Mouse (Mus musculus) heart, postnatal 10 days (tissue): Measurements from ENCODE around the gene Nono. TPM values are rescaled to one million over a fixed set of nuclear protein-coding genes. Genes with fewer than 3 reads are reported as not detected.

Experiments used
- DNase-seq, 2 experiments: peaks; one replicate each; pipeline ENCODE4 v3.0.0; 2021
- intact Hi-C: fragments of 180-260 bp; cut with DNase I; formaldehyde crosslinking; loops from one replicate; pipeline ENCODE4 v1.15.1; 2025
- total RNA-seq, 2 experiments: library from RNA; stranded (reverse); gene quantifications; 2 replicates each; pipeline ENCODE4 v1.2.3; 2021

Gene Nono
- total RNA-seq, result 100 to 1,000 TPM; 134 to 135 TPM

GRCm38 (mm10) chrX:101429142-101429949 lies at the start of gene Nono:
Nono (plus strand) TSS chrX:101429318.
- intact Hi-C loops, result loop anchor here (1.0 to 10.0 kb wide), 2 partner anchors 10 to 155 kb away; partner anchors contain the start of gene Med12
- DNase-seq, result peak; percentile 87 to 88

DNA sequence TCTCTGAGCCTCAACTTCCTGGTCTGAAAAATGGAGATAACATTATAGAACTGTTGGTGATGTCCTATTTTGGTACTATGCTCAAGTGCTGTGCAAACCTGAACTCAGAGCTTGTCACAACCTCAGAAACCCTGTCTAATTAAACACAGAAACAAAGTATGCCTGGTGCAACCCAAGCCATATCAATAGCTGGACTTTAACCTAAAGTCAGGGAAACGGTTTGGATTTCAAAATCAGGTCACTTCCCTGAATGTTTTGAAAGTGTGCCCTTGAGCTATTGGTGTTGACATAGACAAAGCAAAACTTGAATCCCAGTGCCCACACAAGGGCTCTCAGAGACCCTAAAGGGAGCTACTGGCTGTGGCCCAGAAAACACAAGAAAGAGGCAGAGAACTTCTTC lies 49.4 kb upstream of the Nono start:
- intact Hi-C loops, result no loop called here
- DNase-seq, result no peak

- DNase-seq, result no peak
- intact Hi-C loops, result no loop called here
These were observed 45.7 kb upstream of the Nono start for GRCm38 (mm10) chrX:101383455-101383854.

GRCm38 (mm10) chrX:101384439-101385137 lies 44.5 kb upstream of the Nono start:
- intact Hi-C loops, result no loop called here
- no peak for DNase-seq

- intact Hi-C loops, result no loop called here
- no peak for DNase-seq
These were observed 42.9 kb upstream of the Nono start for GRCm38 (mm10) chrX:101386222-101386621.

DNA sequence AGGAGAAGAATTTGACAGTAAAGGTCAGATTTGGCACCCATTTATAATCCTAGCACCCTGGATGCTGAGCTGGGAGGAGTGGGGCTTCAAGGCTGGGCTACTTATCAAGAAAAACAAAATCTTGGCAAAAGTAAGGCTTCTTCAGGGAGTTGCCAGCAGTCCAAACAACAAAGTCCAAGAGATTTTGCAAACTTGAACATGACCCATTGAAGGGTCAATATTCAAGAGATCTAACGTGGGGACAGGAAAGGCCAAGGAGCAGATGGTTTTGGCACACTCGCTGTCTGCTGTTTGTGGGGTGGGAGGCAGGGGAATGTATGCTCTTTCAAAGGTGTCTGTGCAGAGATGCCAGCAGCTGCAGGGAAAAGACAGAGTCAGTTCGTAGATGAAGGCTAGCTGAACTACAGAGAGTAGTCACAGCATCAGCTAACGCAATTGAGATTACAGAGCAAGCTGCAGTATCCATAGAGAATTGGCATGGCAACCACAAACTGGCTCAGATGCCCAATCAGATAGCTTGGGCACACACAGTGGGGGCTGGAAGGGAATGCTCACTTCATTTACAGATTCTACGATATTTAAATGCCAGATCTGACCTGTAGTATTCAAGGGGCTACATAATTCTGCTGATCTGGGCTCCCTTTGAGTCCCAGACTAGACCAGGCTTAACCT lies 40.1 kb upstream of the Nono start:
- intact Hi-C loops, result no loop called here
- no peak for DNase-seq

GRCm38 (mm10) chrX:101394341-101394740 lies 34.8 kb upstream of the Nono start:
- DNase-seq, result no peak
- intact Hi-C loops, result no loop called here

DNA sequence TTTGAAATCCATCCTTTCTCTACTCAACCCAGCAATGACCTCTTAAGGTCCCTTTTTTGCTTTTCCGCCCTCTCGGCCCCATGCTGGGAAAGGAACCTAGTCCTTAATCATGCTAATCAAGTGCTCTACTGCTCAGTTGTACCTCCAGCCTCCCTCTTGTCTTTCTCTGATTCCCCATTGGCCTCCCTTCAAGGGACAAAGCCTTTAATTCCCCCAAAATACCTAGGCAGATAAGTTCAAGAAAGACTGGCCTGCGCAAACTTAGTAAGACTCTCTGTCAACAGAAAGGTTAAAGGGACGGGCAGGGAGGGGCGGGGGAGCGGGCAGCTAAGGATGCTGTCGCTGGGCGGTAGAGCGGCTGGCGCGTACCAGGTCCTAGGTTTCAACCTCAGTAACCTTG lies 32.7 kb upstream of the Nono start:
- intact Hi-C loops, result no loop called here
- no peak for DNase-seq

GRCm38 (mm10) chrX:101418946-101419724 lies 10.0 kb upstream of the Nono start:
- DNase-seq, result peak; percentile 44 to 67
- intact Hi-C loops, result loop anchor here (1.0 kb wide), 1 partner anchor 10 kb away; the partner anchor contains the start of gene Nono

DNA sequence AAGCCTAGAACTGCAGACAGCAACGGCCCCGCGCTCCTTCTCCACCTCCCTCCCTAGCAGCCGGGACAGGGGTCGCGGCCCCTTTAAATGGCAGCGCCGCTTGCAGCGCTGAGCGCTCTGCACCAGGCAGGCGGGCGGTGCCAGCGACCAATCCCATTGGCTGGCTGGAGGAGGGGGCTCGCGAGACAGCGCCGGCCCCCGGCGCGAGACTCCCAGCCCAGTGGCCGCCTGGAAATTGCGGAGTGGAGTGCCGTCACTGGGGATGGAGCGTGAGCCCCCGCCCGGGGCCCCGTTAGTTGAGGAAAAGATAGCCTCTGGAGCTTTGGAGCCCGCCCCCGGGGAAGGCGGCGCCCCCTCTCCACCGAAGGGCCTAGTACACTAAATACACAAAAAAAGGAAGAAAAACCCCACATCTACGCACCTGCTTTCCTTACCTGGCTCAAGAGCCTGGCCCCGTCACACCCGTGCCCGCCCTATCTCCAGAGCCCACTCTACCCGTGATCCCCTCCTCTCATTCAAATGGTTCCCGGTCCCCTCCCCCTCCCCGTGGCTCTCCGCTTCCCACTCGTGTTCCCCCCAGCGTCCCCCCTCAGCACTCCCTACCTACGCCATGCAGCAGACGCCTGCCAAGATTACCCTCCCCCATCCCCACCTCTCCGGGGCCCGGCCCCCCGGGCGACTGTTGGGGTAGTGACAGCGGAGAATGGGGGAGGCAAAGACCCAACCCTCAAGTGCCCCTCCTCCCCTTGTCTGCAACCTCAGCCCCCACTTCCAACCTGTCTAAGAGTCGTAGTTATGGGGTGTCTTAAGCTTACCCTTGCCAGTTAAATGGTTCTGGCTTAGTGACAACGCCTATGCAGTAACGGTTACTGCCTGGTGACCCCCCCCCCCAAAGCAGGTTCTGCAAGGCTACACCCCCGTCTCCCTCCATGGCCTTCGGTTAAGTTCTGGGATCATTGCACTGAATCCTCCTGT lies 9.1 kb upstream of the Nono start:
- intact Hi-C loops, result loop anchor here (1.0 to 10.0 kb wide), 2 partner anchors 9 to 145 kb away; partner anchors contain the start of genes Med12 and Nono
- DNase-seq, result peak; percentile 88 to 90

DNA sequence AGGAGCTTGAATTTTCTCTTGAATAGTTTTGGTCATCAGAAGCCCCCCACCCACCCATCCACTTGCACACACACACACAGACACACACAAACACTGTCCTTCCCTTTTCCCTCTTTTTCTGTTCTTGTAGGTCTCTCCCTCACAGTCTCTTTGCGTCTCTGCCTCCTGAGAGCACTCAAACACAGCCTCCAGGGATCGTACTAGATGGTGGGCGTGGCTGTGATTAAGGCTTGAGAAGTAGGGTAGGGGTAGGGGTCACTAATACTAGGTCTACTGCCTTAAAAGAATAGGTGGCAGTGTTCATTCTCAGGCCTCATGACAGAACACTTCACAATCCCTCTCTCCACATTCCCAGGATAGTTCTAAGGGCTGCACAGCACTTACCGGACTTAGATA lies 8.4 kb upstream of the Nono start, which contains the start of gene Zmym3:
Gene Zmym3 (minus strand): TSS at position 150 of the 396 bp plus-strand sequence.
- intact Hi-C loops, result loop anchor here (10.0 kb wide), 1 partner anchor 146 kb away; the partner anchor contains the start of gene Med12
- peak in 1 of 2 experiments; percentile 9 for DNase-seq

- no peak for DNase-seq
- intact Hi-C loops, result loop anchor here (10.0 kb wide), 1 partner anchor 149 kb away; the partner anchor contains the start of gene Med12
These were observed 5.7 kb upstream of the Nono start for GRCm38 (mm10) chrX:101423462-101423861.

- DNase-seq, result peak; percentile 9 to 30
- intact Hi-C loops, result loop anchor here (10.0 kb wide), 1 partner anchor 153 kb away; the partner anchor contains the start of gene Med12
These were observed 1.3 kb upstream of the Nono start for GRCm38 (mm10) chrX:101427774-101428173.

- intact Hi-C loops, result loop anchor here (1.0 to 10.0 kb wide), 2 partner anchors 9 to 154 kb away; partner anchors contain the start of gene Med12
These were observed 355 bp upstream of the Nono start for GRCm38 (mm10) chrX:101428785-101429141.

GRCm38 (mm10) chrX:101429976-101430375 lies 858 bp downstream of the Nono start:
- no peak for DNase-seq
- intact Hi-C loops, result loop anchor here (1.0 to 10.0 kb wide), 2 partner anchors 11 to 155 kb away; partner anchors contain the start of gene Med12

More at GRCm38 (mm10) chrX:101428785-101429141, 355 bp upstream of the Nono start:
- no peak for DNase-seq

- DNase-seq, result peak; percentile 61 to 64
- intact Hi-C loops, result no loop called here
These were observed 19.9 kb downstream of the Nono start, which contains the start of gene Itgb1bp2 for GRCm38 (mm10) chrX:101448886-101449475. Itgb1bp2 (plus strand) TSS chrX:101449088.

- intact Hi-C loops, result no loop called here
- DNase-seq, result no peak
These were observed 22.0 kb downstream of the Nono start for GRCm38 (mm10) chrX:101451147-101451546.

DNA sequence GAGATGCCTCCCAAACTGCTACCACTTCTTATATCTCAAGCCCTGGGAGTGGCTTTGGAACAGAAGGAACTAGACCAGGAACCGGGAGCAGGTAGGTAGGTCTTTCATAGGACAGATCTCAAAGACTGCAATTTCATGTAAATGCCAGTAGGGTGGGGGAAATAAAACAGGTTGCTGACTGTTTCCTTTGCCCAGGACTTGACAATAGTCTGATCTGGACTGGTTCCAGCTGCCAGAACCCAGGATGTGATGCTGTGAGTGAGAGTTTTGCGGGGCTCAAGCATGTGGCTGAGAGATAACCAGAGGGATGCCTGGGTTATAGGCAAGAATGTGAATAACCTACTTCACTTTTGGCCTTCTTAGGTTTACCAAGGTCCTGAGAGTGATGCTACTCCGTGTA lies 22.5 kb downstream of the Nono start:
- DNase-seq, result no peak
- intact Hi-C loops, result no loop called here
